Mouse (Mus musculus) G1E (cell line): ENCODE measurements around the gene Megf6.

Experiments
- CTCF ChIP-seq: IDR thresholded peaks from 2 replicates; pipeline ENCODE4 v1.5.1; 2012; ENCODE audit warnings: low read depth, low read length, inconsistent platforms, mixed read lengths
- GATA1 ChIP-seq: IDR thresholded peaks from 2 replicates; pipeline ENCODE4 v1.6.1; 2012; ENCODE audit warnings: borderline replicate concordance, low read length, inconsistent platforms, mixed read lengths
- GATA2 ChIP-seq: IDR thresholded peaks from 2 replicates; pipeline ENCODE4 v1.6.1; 2012; ENCODE audit warnings: low read depth, low read length, inconsistent platforms, borderline replicate concordance
- POLR2AphosphoS5 ChIP-seq: IDR thresholded peaks from 2 replicates; pipeline ENCODE4 v1.6.1; 2012; ENCODE audit warnings: low read depth, low read length, inconsistent platforms; ENCODE audit not compliant: insufficient replicate concordance
- TAL1 ChIP-seq: conservative IDR thresholded peaks from 2 replicates; pipeline ENCODE4 v1.6.1; 2012; ENCODE audit warnings: low read depth, low read length, inconsistent platforms, mixed read lengths

- TF ChIP-seq CTCF (no peak), POLR2AphosphoS5 (no peak), TAL1 (no peak), GATA1 (no peak), GATA2 (no peak)
These were observed 10.5 kb upstream of the Megf6 start for GRCm38 (mm10) chr4:154159961-154160537.
